Mouse (Mus musculus): ENCODE results near the gene Med9. TPM values are rescaled to one million over a fixed set of nuclear protein-coding genes. Genes with fewer than 3 reads are reported as not detected.

The Med9 gene
- total and polyA plus RNA-seq, 3 experiments = 35.5 to 43.3 (median 41.6) TPM

DNA sequence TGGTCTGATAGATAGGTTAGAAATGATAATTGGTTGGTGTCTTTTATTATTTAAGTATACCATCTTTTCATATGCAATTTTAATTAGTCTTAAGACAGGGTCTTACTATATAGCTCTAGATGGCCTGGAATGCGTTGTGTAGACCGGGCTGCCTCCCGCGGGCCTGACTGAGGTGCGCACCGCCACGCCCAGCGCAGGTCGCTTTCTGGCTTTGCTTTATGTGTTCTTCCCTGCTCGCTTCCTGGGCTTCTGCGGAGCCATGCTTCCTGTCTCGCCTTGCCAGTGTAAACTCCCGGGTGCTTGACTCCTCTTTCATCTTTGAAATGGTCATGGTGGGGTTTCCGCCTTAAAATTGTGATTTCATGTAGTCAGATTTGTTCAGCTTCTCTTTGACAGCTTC is 4.9 kb downstream of the Med9 start:
- no peak for TF ChIP-seq SIN3A (IDR thresholded peaks at IDR 0.05; ENCODE audit: low read length)
- TF ChIP-seq KAT2A (IDR thresholded peaks at IDR 0.05; ENCODE audit: insufficient replicate concordance, low read length) = no peak
- no peak for TF ChIP-seq MXI1 (IDR thresholded peaks at IDR 0.05; ENCODE audit: low read depth, low read length)
- TF ChIP-seq CHD2 (IDR thresholded peaks at IDR 0.05; ENCODE audit: low read length) = no peak
- no peak for TF ChIP-seq ELF1 (IDR thresholded peaks at IDR 0.05; ENCODE audit: low read depth, low read length)
- no peak for TF ChIP-seq MEF2A (IDR thresholded peaks at IDR 0.05; ENCODE audit: borderline replicate concordance, low read depth, low read length)
- no peak for TF ChIP-seq SMC3 (IDR thresholded peaks at IDR 0.05; ENCODE audit: low read depth, low read length)
- TF ChIP-seq NRF1 (IDR thresholded peaks at IDR 0.05; ENCODE audit: low read depth, low read length) = no peak
- TF ChIP-seq ETS1 (conservative IDR thresholded peaks at IDR 0.05; ENCODE audit: low read depth, low read length) = no peak
- no peak for TF ChIP-seq MAFK (IDR thresholded peaks at IDR 0.05; ENCODE audit: insufficient replicate concordance, low read length)
- TF ChIP-seq POLR2A (IDR thresholded peaks at IDR 0.05; ENCODE audit: low read depth, low read length) = no peak
- no peak for TF ChIP-seq JUN (IDR thresholded peaks at IDR 0.05; ENCODE audit: insufficient read depth, low read depth, low read length)
- no peak overlapping the region for H3K9ac ChIP-seq (ENCODE audit: insufficient read depth, low read depth)
- dilution Hi-C loops (cut with MboI; ENCODE audit: extremely low pct_ligation_motif_present, extremely low pct_unique_long_range_greater_than_20kb, low sequenced_read_pairs) = no loop called here
- no peaks in the 10 kb centered on the region for H3K9me3 ChIP-seq (replicated peaks; ENCODE audit: low read length)
- in situ Hi-C loops (cut with MboI; ENCODE audit: low pct_ligation_motif_present, low pct_unique_long_range_greater_than_20kb, low sequenced_read_pairs) = no loop called here
- H3K27me3 ChIP-seq (replicated peaks) = no peaks in the 10 kb centered on the region
- peaks cover 19% of the 10 kb centered on the region for H3K79me2 ChIP-seq (replicated peaks; ENCODE audit: control insufficient read depth, extremely low read depth, insufficient read depth, poor library complexity, severe bottlenecking)
- H3K27ac ChIP-seq (ENCODE audit: insufficient read depth, low read depth) = no peak overlapping the region
- peaks cover 4 to 36% of the 10 kb centered on the region in 2 experiments; a peak in 3 of 4 replicates for H3K4me1 ChIP-seq (ENCODE audit: control insufficient read depth in 1 of 2, insufficient read depth in 2 of 2)
- DNase-seq (ENCODE audit: extremely low read depth) = no peak
- peaks cover 12 to 72% of the 10 kb centered on the region in 2 experiments for H3K36me3 ChIP-seq (replicated peaks in 1 of 2; ENCODE audit: control insufficient read depth in 1 of 2, insufficient read depth in 1 of 2, low read length in 1 of 2)
- H3K4me2 ChIP-seq (ENCODE audit: insufficient read depth, low read depth, poor library complexity, severe bottlenecking) = no peak overlapping the region
- H3K4me3 ChIP-seq (replicated peaks in 1 of 3; ENCODE audit: low read depth in 2 of 3, low read length in 2 of 3, poor library complexity in 1 of 3) = no peak overlapping the region

- Histone ChIP-seq H3K36me3 (replicated peaks in 1 of 2; ENCODE audit: control insufficient read depth in 1 of 2, insufficient read depth in 1 of 2, low read length in 1 of 2) (peaks cover 25 to 84% of the 10 kb centered on the region in 2 experiments), H3K4me1 (ENCODE audit: control insufficient read depth in 1 of 2, insufficient read depth in 2 of 2) (peaks cover 0 to 37% of the 10 kb centered on the region in 2 experiments; a peak in 2 of 4 replicates), H3K9ac (ENCODE audit: insufficient read depth, low read depth) (no peak overlapping the region), H3K4me3 (replicated peaks in 1 of 3; ENCODE audit: low read depth in 2 of 3, low read length in 2 of 3, poor library complexity in 1 of 3) (no peak overlapping the region), H3K79me2 (replicated peaks; ENCODE audit: control insufficient read depth, extremely low read depth, insufficient read depth, poor library complexity, severe bottlenecking) (peaks cover 7% of the 10 kb centered on the region), H3K9me3 (replicated peaks; ENCODE audit: low read length) (no peaks in the 10 kb centered on the region), H3K27ac (ENCODE audit: insufficient read depth, low read depth) (no peak overlapping the region), H3K4me2 (ENCODE audit: insufficient read depth, low read depth, poor library complexity, severe bottlenecking) (no peak overlapping the region), H3K27me3 (replicated peaks) (no peaks in the 10 kb centered on the region)
- DNase-seq (ENCODE audit: extremely low read depth) = no peak
- TF ChIP-seq ZNF384 (IDR thresholded peaks at IDR 0.05; ENCODE audit: low read depth, low read length) (no peak), ETS1 (conservative IDR thresholded peaks at IDR 0.05; ENCODE audit: low read depth, low read length) (no peak), E2F4 (IDR thresholded peaks at IDR 0.05; ENCODE audit: insufficient replicate concordance, low read depth, low read length) (no peak), UBTF (IDR thresholded peaks at IDR 0.05; ENCODE audit: low read depth, low read length) (no peak), ZC3H11A (IDR thresholded peaks at IDR 0.05; ENCODE audit: low read depth, low read length) (no peak), RAD21 (IDR thresholded peaks at IDR 0.05; ENCODE audit: low read depth, low read length) (no peak), MAZ (IDR thresholded peaks at IDR 0.05; ENCODE audit: low read depth, low read length) (no peak), POLR2AphosphoS2 (IDR thresholded peaks at IDR 0.05; ENCODE audit: low read depth, low read length) (no peak), JUN (IDR thresholded peaks at IDR 0.05; ENCODE audit: insufficient read depth, low read depth, low read length) (no peak), CHD2 (IDR thresholded peaks at IDR 0.05; ENCODE audit: low read length) (no peak), RCOR1 (conservative IDR thresholded peaks at IDR 0.05; ENCODE audit: low read depth, low read length) (no peak), NELFE (IDR thresholded peaks at IDR 0.05; ENCODE audit: low read depth, low read length) (no peak), PAX5 (IDR thresholded peaks at IDR 0.05; ENCODE audit: low read length) (no peak), SMC3 (IDR thresholded peaks at IDR 0.05; ENCODE audit: low read depth, low read length) (no peak), EP300 (IDR thresholded peaks at IDR 0.05; ENCODE audit: low read length) (no peak)
- in situ Hi-C loops (cut with MboI; ENCODE audit: low pct_ligation_motif_present, low pct_unique_long_range_greater_than_20kb, low sequenced_read_pairs) = no loop called here
- dilution Hi-C loops (cut with MboI; ENCODE audit: extremely low pct_ligation_motif_present, extremely low pct_unique_long_range_greater_than_20kb, low sequenced_read_pairs) = no loop called here
These were observed 8.7 kb downstream of the Med9 start for GRCm38 (mm10) chr11:59956749-59957148.

All from CH12.LX (cell line).